Mouse (Mus musculus): ENCODE measurements around the gene Bola2. TPM values are rescaled to one million over a fixed set of nuclear protein-coding genes. Genes with fewer than 3 reads are reported as not detected.
"Not testable (repeated sequence)": the region's sequence is repeated elsewhere in the genome, so short reads cannot be mapped to it uniquely, and the experiment has no call there.

Bola2 gene
- polyA plus RNA-seq, 1 experiment from 2014 or later = 123 TPM

- Histone ChIP-seq H3K4me3 (ENCODE audit: low read depth, low read length) (no peak overlapping the region), H3K9me3 (ENCODE audit: low read depth, low read length) (no peaks in the 10 kb centered on the region), H3K36me3 (ENCODE audit: insufficient read depth) (peaks cover 42% of the 10 kb centered on the region), H3K27ac (ENCODE audit: low read depth) (no peak overlapping the region), H3K27me3 (ENCODE audit: insufficient read depth, low read length) (no peaks in the 10 kb centered on the region), H3K4me2 (no peak overlapping the region), H3K9ac (no peak overlapping the region), H3K4me1 (ENCODE audit: insufficient read depth) (no peaks in the 10 kb centered on the region)
- no peak for DNase-seq
- 91% methylated on average over 9 of the region's 9 CpGs for WGBS
- no peak for TF ChIP-seq CTCF (IDR thresholded peaks at IDR 0.05; ENCODE audit: low read depth)
- ATAC-seq (ENCODE audit: insufficient read depth) = no peak
These were observed 23.1 kb upstream of the Bola2 start for GRCm38 (mm10) chr7:126672111-126672510.

GRCm38 (mm10) chr7:126675104-126675503 lies 20.1 kb upstream of the Bola2 start:
- Histone ChIP-seq H3K9me3 (ENCODE audit: low read depth, low read length) (no peaks in the 10 kb centered on the region), H3K4me1 (ENCODE audit: insufficient read depth) (no peaks in the 10 kb centered on the region), H3K4me2 (no peak overlapping the region), H3K4me3 (ENCODE audit: low read depth, low read length) (no peak overlapping the region), H3K27ac (ENCODE audit: low read depth) (no peak overlapping the region), H3K36me3 (ENCODE audit: insufficient read depth) (peaks cover 32% of the 10 kb centered on the region), H3K27me3 (ENCODE audit: insufficient read depth, low read length) (no peaks in the 10 kb centered on the region), H3K9ac (no peak overlapping the region)
- DNase-seq (no peak), ATAC-seq (ENCODE audit: insufficient read depth) (no peak)
- WGBS = 94% methylated on average over 8 of the region's 8 CpGs
- no peak for TF ChIP-seq CTCF (IDR thresholded peaks at IDR 0.05; ENCODE audit: low read depth)

GRCm38 (mm10) chr7:126676207-126676606 lies 19.0 kb upstream of the Bola2 start, which contains the start of gene Sult1a1:
Gene Sult1a1, minus strand, starts transcription at chr7:126676432.
- Histone ChIP-seq H3K4me2 (no peak within 1 kb of the TSS), H3K4me1 (ENCODE audit: insufficient read depth) (no peaks in the 10 kb centered on the region), H3K27ac (ENCODE audit: low read depth) (no peak within 1 kb of the TSS), H3K36me3 (ENCODE audit: insufficient read depth) (peaks cover 24% of the 10 kb centered on the region), H3K9ac (no peak within 1 kb of the TSS), H3K27me3 (ENCODE audit: insufficient read depth, low read length) (no peaks in the 10 kb centered on the region), H3K4me3 (ENCODE audit: low read depth, low read length) (no peak within 1 kb of the TSS), H3K9me3 (ENCODE audit: low read depth, low read length) (no peaks in the 10 kb centered on the region)
- no peak for ATAC-seq (ENCODE audit: insufficient read depth)
- 69% methylated on average over 1 of the region's 1 CpGs for WGBS
- peak; percentile 21 for DNase-seq
- no peak for TF ChIP-seq CTCF (IDR thresholded peaks at IDR 0.05; ENCODE audit: low read depth)

GRCm38 (mm10) chr7:126676631-126677220 lies 18.5 kb upstream of the Bola2 start:
- Histone ChIP-seq H3K9ac (no peak overlapping the region), H3K36me3 (ENCODE audit: insufficient read depth) (peaks cover 18% of the 10 kb centered on the region), H3K4me3 (ENCODE audit: low read depth, low read length) (no peak overlapping the region), H3K27ac (ENCODE audit: low read depth) (no peak overlapping the region), H3K27me3 (ENCODE audit: insufficient read depth, low read length) (no peaks in the 10 kb centered on the region), H3K4me1 (ENCODE audit: insufficient read depth) (no peaks in the 10 kb centered on the region), H3K4me2 (no peak overlapping the region), H3K9me3 (ENCODE audit: low read depth, low read length) (no peaks in the 10 kb centered on the region)
- ATAC-seq (ENCODE audit: insufficient read depth) (no peak), DNase-seq (no peak)
- 74% methylated on average over 4 of the region's 4 CpGs for WGBS
- no peak for TF ChIP-seq CTCF (IDR thresholded peaks at IDR 0.05; ENCODE audit: low read depth)

GRCm38 (mm10) chr7:126678545-126679341 lies 16.5 kb upstream of the Bola2 start:
- no peaks in the 10 kb centered on the region for H3K27me3 ChIP-seq (ENCODE audit: insufficient read depth, low read length)
- no peak for ATAC-seq (ENCODE audit: insufficient read depth)
- DNase-seq = no peak
- no peaks in the 10 kb centered on the region; the same call in 1 of the 2 replicates for H3K36me3 ChIP-seq (ENCODE audit: insufficient read depth)
- H3K4me1 ChIP-seq (ENCODE audit: insufficient read depth) = no peaks in the 10 kb centered on the region
- H3K9ac ChIP-seq = no peak overlapping the region
- 55% methylated on average over 8 of the region's 8 CpGs for WGBS
- H3K9me3 ChIP-seq (ENCODE audit: low read depth, low read length) = no peaks in the 10 kb centered on the region
- no peak overlapping the region for H3K4me2 ChIP-seq
- no peak for TF ChIP-seq CTCF (IDR thresholded peaks at IDR 0.05; ENCODE audit: low read depth)
- no peak overlapping the region for H3K4me3 ChIP-seq (ENCODE audit: low read depth, low read length)
- no peak overlapping the region for H3K27ac ChIP-seq (ENCODE audit: low read depth)

- Histone ChIP-seq H3K27me3 (ENCODE audit: insufficient read depth, low read length) (no peaks in the 10 kb centered on the region), H3K27ac (ENCODE audit: low read depth) (no peak overlapping the region), H3K36me3 (ENCODE audit: insufficient read depth) (no peaks in the 10 kb centered on the region; the same call in 1 of the 2 replicates), H3K9ac (no peak overlapping the region), H3K4me3 (ENCODE audit: low read depth, low read length) (no peak overlapping the region), H3K9me3 (ENCODE audit: low read depth, low read length) (no peaks in the 10 kb centered on the region), H3K4me2 (no peak overlapping the region), H3K4me1 (ENCODE audit: insufficient read depth) (no peaks in the 10 kb centered on the region)
- 82% methylated on average over 5 of the region's 5 CpGs for WGBS
- no peak for TF ChIP-seq CTCF (IDR thresholded peaks at IDR 0.05; ENCODE audit: low read depth)
- ATAC-seq (ENCODE audit: insufficient read depth) = no peak
- no peak for DNase-seq
These were observed 15.5 kb upstream of the Bola2 start for GRCm38 (mm10) chr7:126679683-126680082.

GRCm38 (mm10) chr7:126681221-126681620 lies 14.0 kb upstream of the Bola2 start:
- no peak overlapping the region for H3K9ac ChIP-seq
- no peak overlapping the region for H3K27ac ChIP-seq (ENCODE audit: low read depth)
- H3K9me3 ChIP-seq (ENCODE audit: low read depth, low read length) = no peaks in the 10 kb centered on the region
- TF ChIP-seq CTCF (IDR thresholded peaks at IDR 0.05; ENCODE audit: low read depth) = no peak
- H3K36me3 ChIP-seq (ENCODE audit: insufficient read depth) = no peaks in the 10 kb centered on the region; the same call in 1 of the 2 replicates
- no peaks in the 10 kb centered on the region for H3K4me1 ChIP-seq (ENCODE audit: insufficient read depth)
- no peak overlapping the region for H3K4me2 ChIP-seq
- H3K27me3 ChIP-seq (ENCODE audit: insufficient read depth, low read length) = no peaks in the 10 kb centered on the region
- DNase-seq (no peak), ATAC-seq (ENCODE audit: insufficient read depth) (no peak)
- 94% methylated on average over 5 of the region's 5 CpGs for WGBS
- H3K4me3 ChIP-seq (ENCODE audit: low read depth, low read length) = no peak overlapping the region

- H3K27me3 ChIP-seq (ENCODE audit: insufficient read depth, low read length); ATAC-seq (ENCODE audit: insufficient read depth); H3K27ac ChIP-seq (ENCODE audit: low read depth); H3K4me2 ChIP-seq; H3K9ac ChIP-seq; H3K4me1 ChIP-seq (ENCODE audit: insufficient read depth); DNase-seq; H3K9me3 ChIP-seq (ENCODE audit: low read depth, low read length); H3K4me3 ChIP-seq (ENCODE audit: low read depth, low read length): not testable (repeated sequence)
- WGBS = 70% methylated on average over 4 of the region's 4 CpGs
- peaks cover 27% of the 10 kb centered on the region for H3K36me3 ChIP-seq (ENCODE audit: insufficient read depth)
These were observed 7.0 kb upstream of the Bola2 start for GRCm38 (mm10) chr7:126688156-126688555.

All from lung, embryonic 14.5 days (tissue).